Mouse (Mus musculus) retina, postnatal 1 day (tissue): ENCODE measurements at regions not wholly inside any gene's neighbourhood (a gene's known extent, or its start where the extent isn't known, plus 50 kb on each side); places are given as distances from the start of the nearest gene placed in this dataset.

Experiments
- DNase-seq: peaks from one replicate; pipeline ENCODE4 v3.0.0-alpha.2; 2012

DNA sequence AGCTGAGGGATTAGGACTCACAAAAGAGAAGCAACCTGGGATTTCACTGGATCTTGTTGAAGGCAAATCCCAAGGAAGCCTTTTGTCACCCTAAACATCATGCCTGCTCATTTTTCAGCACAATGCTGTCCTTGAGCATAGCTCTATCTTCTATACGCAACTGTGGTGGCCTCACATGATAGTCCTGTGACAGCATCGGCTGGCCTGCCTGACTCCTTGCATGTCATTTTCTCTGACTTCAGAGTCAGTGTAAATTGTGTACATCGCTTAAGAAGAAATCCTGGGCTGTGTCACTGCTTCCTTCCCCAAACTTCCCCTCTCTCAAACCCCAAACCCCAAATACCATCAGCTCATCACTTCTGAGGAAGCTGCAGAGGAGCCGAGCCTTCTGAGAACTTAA is 60.5 kb upstream of the Raph1 start:
- no peak for DNase-seq

DNA sequence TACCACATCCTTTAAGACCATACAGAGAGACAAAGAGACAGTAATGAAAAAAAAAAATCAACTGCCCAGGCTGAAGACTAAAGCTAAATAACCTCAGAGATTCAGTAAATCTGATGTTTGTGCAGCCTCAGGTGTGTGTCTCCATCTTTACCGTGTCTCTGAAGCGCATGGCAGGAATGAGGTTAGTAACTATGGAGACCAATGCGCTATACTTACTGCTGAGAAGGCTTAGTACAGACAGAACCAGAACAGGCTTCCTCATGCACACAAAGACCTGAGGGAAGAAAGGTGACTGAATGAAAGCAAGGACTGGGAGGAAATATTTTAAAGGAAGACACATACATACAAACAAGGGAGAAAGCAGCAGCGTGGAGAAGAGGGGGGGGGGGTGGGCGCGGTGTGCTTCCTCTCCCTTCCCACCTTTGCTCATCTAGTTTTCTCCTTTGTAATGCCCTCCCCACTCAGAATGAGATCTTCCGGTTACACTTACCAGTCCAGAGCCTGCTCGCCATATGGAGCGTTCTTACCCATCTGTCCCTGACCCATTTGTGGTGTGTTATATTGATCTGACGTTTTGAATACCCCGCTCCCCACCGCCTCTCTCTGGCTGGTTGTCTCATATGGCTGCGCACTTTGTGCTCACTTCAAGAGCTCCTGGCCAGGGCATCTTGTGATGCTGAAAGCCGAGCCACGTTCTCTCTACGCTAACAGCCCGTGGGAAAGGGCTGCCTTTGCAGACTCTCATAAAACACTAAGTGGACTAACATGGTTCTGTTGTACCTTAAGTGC is 59.0 kb upstream of the Raph1 start:
- DNase-seq = no peak

DNA sequence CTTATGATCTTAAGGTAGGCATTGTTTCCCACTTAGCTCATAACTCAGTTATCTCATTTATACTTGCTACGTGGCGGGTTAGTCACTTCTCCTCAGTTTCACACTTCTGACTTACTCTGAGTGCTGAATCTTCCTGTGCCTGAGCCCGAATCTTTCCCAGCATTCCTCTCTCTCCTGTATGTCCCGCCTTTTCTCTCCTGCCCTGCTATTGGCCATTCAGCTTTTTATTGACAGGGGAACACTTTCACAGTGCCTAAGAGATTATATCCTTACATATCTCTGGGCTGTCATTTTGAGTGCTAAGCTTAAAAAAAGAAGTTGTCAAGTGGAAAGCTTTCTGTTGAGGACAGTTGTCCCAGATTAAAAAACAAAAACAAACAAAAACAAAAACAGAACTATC is 57.3 kb upstream of the Raph1 start:
- DNase-seq = no peak

- no peak for DNase-seq
Observed at GRCm38 (mm10) chr1:60623440-60624016, 56.6 kb upstream of the Raph1 start.

DNA sequence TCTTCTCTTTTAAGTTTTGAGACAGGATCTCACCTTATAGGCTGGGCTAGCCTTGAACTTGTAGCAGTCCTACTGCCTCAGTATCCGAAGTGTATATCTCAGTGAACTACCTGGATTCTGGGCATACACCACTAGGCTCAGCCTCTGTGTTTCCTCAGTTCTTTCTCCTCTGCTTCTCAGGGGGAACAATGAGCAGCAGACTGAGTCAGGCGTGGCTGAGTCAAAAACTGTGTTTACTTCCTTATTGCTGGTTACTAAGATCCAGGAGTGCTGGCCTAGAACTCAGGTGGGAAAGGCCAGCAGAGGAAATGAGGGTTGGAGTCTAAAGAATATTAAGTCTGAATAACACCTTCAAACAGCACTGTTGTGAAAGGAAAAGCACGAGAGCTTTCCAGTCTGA is 54.9 kb upstream of the Raph1 start:
- DNase-seq = no peak

DNA sequence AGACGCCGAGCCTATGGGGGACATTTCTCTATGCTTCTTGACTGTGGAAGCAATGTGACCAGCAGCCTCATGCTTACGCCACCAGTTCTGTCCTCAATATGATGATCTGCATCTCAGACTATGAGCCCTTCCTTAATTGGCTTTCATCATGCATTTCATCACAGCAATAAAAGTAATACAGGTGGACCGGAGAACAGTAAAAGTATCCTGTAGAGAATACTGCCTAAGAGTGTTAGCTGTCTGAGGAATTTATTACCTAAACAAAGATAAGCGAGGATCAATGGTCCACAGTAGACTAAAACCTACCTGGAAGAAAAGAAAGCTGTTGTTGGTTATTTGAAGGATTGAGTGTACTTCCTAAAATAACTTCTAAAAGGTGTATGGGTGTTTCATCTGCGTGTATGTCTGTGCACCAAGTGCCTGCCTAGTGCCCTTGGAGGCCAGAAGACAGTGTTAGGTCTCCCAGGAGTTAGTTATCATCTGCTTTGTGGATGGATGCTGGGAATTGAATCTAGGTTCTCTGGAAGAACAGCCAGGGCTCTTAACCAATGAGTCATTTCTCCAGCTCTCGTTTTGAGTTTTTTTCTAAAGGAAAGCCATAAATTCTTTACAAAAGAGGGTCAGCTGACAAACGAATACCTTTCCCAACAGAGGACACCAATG is 54.3 kb upstream of the Raph1 start:
- no peak for DNase-seq

GRCm38 (mm10) chr1:60618389-60618788 is 51.5 kb upstream of the Raph1 start:
- no peak for DNase-seq

DNA sequence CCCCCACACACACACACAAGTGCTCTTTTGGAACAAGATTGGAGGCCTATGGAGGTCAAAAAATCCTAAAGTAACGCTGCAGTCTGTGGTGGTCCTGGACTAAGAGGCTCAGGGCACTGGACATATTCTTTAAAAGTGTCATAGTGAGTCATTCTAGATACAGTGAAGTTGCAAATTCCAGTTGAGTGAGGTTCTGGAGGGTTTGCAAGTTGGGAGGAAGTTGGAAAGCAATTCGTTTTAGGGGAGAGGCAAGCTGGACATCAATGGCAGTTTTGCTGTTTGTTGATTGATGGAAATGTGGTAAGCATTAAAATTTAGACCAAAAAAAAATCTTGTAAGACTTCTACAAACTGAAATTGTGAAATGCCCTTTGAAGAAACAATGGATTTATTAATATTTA is 50.0 kb upstream of the Raph1 start:
- DNase-seq = no peak
